Mouse (Mus musculus) ES-E14 (cell line): ENCODE results near the gene Mctp2. TPM values are rescaled to one million over a fixed set of nuclear protein-coding genes. Genes with fewer than 3 reads are reported as not detected.

Source experiments
- DNase-seq: peaks from one replicate; pipeline ENCODE4 v3.0.0-alpha.2; 2013; ENCODE audit warnings: low read depth, low spot score
- H3K27ac ChIP-seq: 2 replicates; pipeline ENCODE4 v1.5.1; 2012; ENCODE audit warnings: low read depth, mild to moderate bottlenecking, low read length, moderate library complexity, mixed read lengths; ENCODE audit not compliant: poor library complexity, insufficient read depth, severe bottlenecking
- H3K36me3 ChIP-seq: 2 replicates; pipeline ENCODE4 v1.6.1; 2012; ENCODE audit warnings: mild to moderate bottlenecking, low read length, moderate library complexity, mixed read lengths; ENCODE audit not compliant: control insufficient read depth, poor library complexity, insufficient read depth, severe bottlenecking
- H3K4me1 ChIP-seq, 2 experiments: fragments of 150-350 bp in 1 of 2; sonication (generic) in 1 of 2; 2 replicates each; pipeline ENCODE4 v1.6.1; 2012; ENCODE audit warnings: low read length in 2 of 2, mild to moderate bottlenecking in 1 of 2, mixed read lengths in 1 of 2; ENCODE audit not compliant: control insufficient read depth in 2 of 2, insufficient read depth in 2 of 2, poor library complexity in 1 of 2
- H3K4me3 ChIP-seq, 2 experiments: fragments of 150-350 bp in 1 of 2; sonication (generic) in 1 of 2; 2 replicates each; pipeline ENCODE4 v1.5.1; 2012; ENCODE audit warnings: low read length in 2 of 2, low read depth in 1 of 2, mild to moderate bottlenecking in 1 of 2, mixed read lengths in 1 of 2; ENCODE audit not compliant: insufficient read depth in 1 of 2, poor library complexity in 1 of 2, severe bottlenecking in 1 of 2
- H3K9ac ChIP-seq: 2 replicates; pipeline ENCODE4 v1.6.1; 2012; ENCODE audit warnings: low read depth, mild to moderate bottlenecking, low read length, mixed read lengths; ENCODE audit not compliant: poor library complexity, insufficient read depth, severe bottlenecking
- H3K9me3 ChIP-seq: fragments of 150-350 bp; sonication (generic); 2 replicates; pipeline ENCODE4 v1.6.1; 2012; ENCODE audit warnings: low read depth, mild to moderate bottlenecking, low read length; ENCODE audit not compliant: control insufficient read depth, insufficient read depth
- CHD2 ChIP-seq: IDR thresholded peaks from 2 replicates; pipeline ENCODE4 v1.6.1; 2014; ENCODE audit warnings: mild to moderate bottlenecking, low read depth, low read length, inconsistent platforms
- HCFC1 ChIP-seq: IDR thresholded peaks from 2 replicates; pipeline ENCODE4 v1.6.1; 2012; ENCODE audit warnings: low read length, inconsistent platforms, borderline replicate concordance; ENCODE audit not compliant: insufficient read depth
- MAFK ChIP-seq: IDR thresholded peaks from 2 replicates; pipeline ENCODE4 v1.6.1; 2014; ENCODE audit warnings: mild to moderate bottlenecking, low read depth, low read length, inconsistent platforms; ENCODE audit not compliant: insufficient read depth
- ZC3H11A ChIP-seq: IDR thresholded peaks from 2 replicates; pipeline ENCODE4 v1.6.1; 2012; ENCODE audit warnings: low read depth, mild to moderate bottlenecking, inconsistent platforms, low read length, borderline replicate concordance
- ZNF384 ChIP-seq: IDR thresholded peaks from 2 replicates; pipeline ENCODE4 v1.6.1; 2012; ENCODE audit warnings: low read depth, low read length, inconsistent platforms
- in situ Hi-C, 2 experiments: fragments of 600-800 bp; cut with MboI; formaldehyde crosslinking; loops; one replicate each; pipeline ENCODE4 v1.15.1; 2025; ENCODE audit warnings: low sequenced_read_pairs in 2 of 2, inconsistent platforms in 1 of 2; ENCODE audit not compliant: unreplicated experiment in 2 of 2
- total RNA-seq: library from RNA; depleted of rRNA; stranded (reverse); fragments of 300-350 nt; gene quantifications from 2 replicates; pipeline ENCODE4 v1.2.3, GENCODE M21; 2012

The Mctp2 gene
- total RNA-seq, 1 experiment = 6.2 TPM

DNA sequence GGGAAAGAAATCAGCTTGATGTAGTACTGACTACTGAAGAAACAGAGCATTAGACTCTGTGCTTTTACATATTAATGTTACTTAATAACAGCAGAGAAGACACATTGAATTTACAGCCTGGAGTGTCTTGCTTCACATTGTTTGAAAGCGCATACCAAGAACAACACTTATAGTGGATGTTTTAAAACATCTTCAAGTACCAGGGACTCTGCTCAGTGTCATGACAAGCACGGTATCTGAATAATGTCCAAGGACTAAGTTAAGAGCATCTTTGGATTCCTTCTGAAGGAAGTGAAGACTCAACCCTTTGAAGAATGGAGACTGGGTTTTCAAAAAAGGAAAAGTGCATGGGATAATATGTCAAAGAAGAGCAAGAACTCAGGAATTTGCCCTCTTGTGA is 191.3 kb downstream of the Mctp2 start:
- Histone ChIP-seq H3K4me3 (no peak overlapping the region), H3K36me3 (no peaks in the 10 kb centered on the region), H3K27ac (no peak overlapping the region), H3K4me1 (peaks cover 0 to 5% of the 10 kb centered on the region in 2 experiments; a peak in 1 of 4 replicates), H3K9ac (no peak overlapping the region), H3K9me3 (no peaks in the 10 kb centered on the region)
- TF ChIP-seq MAFK = no peak
- no peak for TF ChIP-seq CHD2
- TF ChIP-seq ZNF384 = no peak
- no peak for TF ChIP-seq ZC3H11A
- no peak for TF ChIP-seq HCFC1
- in situ Hi-C loops = no loop called here
- DNase-seq = no peak

DNA sequence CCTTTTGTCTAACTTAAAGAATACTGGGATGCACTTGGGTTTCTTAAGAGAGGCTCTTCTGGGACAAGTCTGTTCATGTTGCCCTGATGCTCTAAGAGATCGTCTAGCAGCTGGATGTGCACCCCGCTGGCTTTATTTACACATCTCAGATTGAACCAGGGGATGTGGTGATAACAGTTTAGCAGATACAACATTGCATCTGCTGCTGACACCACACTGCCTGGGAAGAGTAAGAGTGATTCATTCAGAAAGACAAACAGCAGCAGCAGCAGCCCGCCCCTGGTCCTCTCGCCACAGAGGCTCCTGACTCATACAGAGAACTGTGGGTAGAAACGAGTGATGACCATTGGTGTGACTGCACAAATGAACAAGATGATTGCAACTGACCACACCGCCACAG is 195.8 kb downstream of the Mctp2 start:
- Histone ChIP-seq H3K9me3 (no peaks in the 10 kb centered on the region), H3K36me3 (no peaks in the 10 kb centered on the region), H3K4me1 (peaks cover 0 to 5% of the 10 kb centered on the region in 2 experiments; a peak in 1 of 4 replicates), H3K4me3 (no peak overlapping the region), H3K27ac (peak overlapping the region; percentile 54; the same call in 1 of the 2 replicates), H3K9ac (no peak overlapping the region)
- TF ChIP-seq HCFC1 = no peak
- TF ChIP-seq CHD2 = no peak
- no peak for TF ChIP-seq MAFK
- no peak for TF ChIP-seq ZC3H11A
- TF ChIP-seq ZNF384 = no peak
- in situ Hi-C loops = no loop called here
- no peak for DNase-seq

DNA sequence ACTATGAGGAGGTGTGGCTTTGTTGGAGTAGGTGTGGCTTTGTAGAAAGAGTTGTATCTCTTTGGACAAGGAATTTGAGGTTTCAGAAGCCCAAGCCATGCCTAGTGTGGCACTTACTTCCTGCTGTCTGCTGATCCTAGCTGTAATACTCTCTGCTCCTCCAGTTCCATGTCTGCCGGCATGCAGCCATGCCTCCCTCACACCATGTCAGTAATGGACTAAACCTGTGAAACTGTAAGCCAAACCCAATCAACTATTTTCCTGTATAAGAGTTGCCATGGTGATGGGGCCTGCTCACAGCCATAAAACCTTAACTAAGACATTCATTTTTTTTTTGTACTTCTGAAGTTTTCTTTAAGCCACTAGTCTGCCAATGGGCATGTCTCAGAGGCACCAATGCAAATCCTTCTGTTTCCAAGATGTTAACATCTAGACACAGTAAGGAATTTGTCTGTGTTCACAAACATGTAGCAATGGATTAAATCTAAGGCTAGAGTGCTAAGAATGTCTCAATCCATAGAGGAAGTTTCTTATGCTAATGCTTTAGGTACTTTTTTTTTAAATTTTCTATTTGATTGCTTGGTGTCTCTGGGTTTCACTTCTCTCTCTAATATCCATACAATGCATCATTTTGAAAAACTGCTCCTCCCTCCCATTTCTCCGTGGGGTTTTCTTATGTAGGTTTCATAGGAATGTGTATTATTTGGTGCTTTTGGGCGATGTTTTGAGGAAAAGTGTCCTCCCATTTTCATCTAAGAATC is 197.6 kb downstream of the Mctp2 start:
- no peak overlapping the region for H3K4me3 ChIP-seq
- no peak for DNase-seq
- H3K4me1 ChIP-seq = peaks cover 0 to 5% of the 10 kb centered on the region in 2 experiments; a peak in 1 of 4 replicates
- TF ChIP-seq ZNF384 = no peak
- no peak for TF ChIP-seq MAFK
- no peak for TF ChIP-seq CHD2
- no peak for TF ChIP-seq ZC3H11A
- no peak for TF ChIP-seq HCFC1
- in situ Hi-C loops = no loop called here
- no peaks in the 10 kb centered on the region for H3K9me3 ChIP-seq
- H3K36me3 ChIP-seq = no peaks in the 10 kb centered on the region
- H3K27ac ChIP-seq = no peak overlapping the region
- H3K9ac ChIP-seq = no peak overlapping the region

GRCm38 (mm10) chr7:72104170-72104569 is 202.2 kb downstream of the Mctp2 start:
- peak; percentile 30 for DNase-seq
- H3K27ac ChIP-seq = no peak overlapping the region
- H3K9me3 ChIP-seq = no peaks in the 10 kb centered on the region
- no peaks in the 10 kb centered on the region for H3K36me3 ChIP-seq
- no peak overlapping the region for H3K4me3 ChIP-seq
- no peaks in the 10 kb centered on the region for H3K4me1 ChIP-seq
- in situ Hi-C loops = no loop called here
- TF ChIP-seq ZNF384 = no peak
- H3K9ac ChIP-seq = no peak overlapping the region

DNA sequence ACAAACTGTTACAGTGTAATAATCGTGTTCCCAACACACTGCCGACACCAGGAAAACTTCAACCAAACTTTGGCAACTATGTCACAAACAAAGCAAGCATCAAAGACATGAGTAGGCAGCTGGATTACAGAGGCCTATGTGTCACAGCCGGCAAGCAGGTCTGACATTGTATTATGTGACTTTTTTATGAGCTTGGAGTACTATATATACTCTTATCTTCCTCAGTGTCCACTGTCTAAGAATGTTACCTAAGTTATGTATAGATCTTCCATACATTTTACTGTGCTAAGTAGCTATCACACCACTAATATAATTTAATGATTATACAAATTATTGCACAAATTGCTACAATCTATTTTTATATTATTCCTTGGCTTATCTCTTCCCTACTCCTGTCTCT is 202.8 kb downstream of the Mctp2 start:
- no peak overlapping the region for H3K9ac ChIP-seq
- H3K4me1 ChIP-seq = no peaks in the 10 kb centered on the region
- H3K4me3 ChIP-seq = no peak overlapping the region
- DNase-seq = no peak
- no peaks in the 10 kb centered on the region for H3K9me3 ChIP-seq
- no peak overlapping the region for H3K27ac ChIP-seq
- no peak for TF ChIP-seq MAFK
- in situ Hi-C loops = no loop called here
- no peaks in the 10 kb centered on the region for H3K36me3 ChIP-seq
